Mouse (Mus musculus) layer of hippocampus, postnatal 36 days (tissue): ENCODE measurements around the gene Fry. TPM values are rescaled to one million over a fixed set of nuclear protein-coding genes. Genes with fewer than 3 reads are reported as not detected.

ENCODE experiments used
- DNase-seq, 2 experiments: peaks; one replicate each; pipeline ENCODE4 v3.0.0; 2022
- total RNA-seq, 2 experiments: library from RNA; stranded (reverse); gene quantifications; 2 replicates each; pipeline ENCODE4 v1.2.3; 2021

The Fry gene
- total RNA-seq, 2 experiments from 2014 or later = 197 to 227 TPM

DNA sequence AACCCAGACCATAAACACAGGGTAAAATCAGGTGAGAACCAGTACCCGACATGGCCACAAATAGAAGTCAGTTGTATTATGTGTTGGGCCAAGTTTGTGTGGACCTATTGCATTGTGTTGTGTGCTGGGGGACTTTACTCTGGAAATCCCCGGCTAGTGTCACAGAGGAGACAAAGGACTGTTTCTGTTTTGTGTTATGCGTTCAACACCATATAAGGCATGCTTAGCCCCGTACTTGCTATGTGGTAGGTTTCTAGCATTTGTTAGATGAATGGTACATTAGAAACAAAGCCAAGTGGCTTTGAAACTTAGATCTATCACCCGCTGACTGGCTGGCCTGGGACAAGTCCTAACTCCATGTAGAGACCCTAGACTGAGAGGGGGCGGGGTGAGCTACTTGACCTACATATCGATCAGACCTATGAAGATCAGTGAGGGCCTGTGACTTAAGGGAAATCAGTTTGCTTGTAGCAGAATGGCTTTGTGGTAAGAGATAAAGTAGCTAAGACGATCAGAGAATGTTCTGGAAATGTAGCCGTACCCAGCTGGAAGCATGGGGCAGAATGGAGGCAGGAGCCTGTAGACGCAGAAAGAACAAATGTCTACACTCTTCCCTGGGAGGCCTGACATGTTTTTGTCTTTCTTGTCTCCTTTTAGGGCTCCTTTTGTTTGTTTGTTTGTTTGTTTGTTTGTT is 105.2 kb downstream of the Fry start:
- DNase-seq = no peak

DNA sequence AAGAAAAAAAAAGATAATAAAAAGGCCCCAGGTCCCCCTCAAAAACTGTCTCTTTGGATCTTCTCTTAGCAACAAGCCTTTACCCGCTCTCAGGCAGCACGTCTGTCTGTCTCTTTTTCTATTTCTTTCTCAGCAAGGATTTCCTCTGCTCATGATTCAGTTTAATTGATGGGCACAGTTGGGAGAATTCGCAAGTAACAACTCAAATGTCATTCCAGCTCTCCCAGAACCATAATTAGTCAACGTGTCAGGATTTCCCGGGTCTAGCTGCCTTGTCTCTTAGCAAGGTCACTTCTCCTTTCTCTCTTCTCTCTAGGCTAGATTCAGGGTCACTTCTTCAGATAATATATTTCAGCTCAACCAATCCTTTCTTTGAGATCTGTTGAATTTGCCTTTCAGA is 110.6 kb downstream of the Fry start:
- no peak for DNase-seq

DNA sequence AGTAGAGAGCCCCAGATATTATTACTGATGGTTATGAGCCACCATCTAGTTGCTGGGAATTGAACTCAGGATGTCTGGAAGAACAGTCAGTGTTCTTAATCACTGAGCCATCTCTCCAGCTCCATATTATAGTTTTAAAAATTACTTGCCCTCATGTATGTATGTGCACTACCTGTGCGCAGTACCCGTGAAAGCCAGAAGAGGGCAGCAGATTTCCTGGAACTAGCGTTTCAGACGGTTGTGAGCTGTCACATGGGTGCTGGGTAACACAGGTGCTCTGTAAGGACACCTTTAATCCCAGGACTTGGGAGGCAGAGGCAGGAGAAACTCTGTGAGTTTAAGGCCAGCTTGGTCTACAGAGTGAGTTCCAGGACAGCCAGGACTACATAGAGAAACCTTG is 111.3 kb downstream of the Fry start:
- no peak for DNase-seq

DNA sequence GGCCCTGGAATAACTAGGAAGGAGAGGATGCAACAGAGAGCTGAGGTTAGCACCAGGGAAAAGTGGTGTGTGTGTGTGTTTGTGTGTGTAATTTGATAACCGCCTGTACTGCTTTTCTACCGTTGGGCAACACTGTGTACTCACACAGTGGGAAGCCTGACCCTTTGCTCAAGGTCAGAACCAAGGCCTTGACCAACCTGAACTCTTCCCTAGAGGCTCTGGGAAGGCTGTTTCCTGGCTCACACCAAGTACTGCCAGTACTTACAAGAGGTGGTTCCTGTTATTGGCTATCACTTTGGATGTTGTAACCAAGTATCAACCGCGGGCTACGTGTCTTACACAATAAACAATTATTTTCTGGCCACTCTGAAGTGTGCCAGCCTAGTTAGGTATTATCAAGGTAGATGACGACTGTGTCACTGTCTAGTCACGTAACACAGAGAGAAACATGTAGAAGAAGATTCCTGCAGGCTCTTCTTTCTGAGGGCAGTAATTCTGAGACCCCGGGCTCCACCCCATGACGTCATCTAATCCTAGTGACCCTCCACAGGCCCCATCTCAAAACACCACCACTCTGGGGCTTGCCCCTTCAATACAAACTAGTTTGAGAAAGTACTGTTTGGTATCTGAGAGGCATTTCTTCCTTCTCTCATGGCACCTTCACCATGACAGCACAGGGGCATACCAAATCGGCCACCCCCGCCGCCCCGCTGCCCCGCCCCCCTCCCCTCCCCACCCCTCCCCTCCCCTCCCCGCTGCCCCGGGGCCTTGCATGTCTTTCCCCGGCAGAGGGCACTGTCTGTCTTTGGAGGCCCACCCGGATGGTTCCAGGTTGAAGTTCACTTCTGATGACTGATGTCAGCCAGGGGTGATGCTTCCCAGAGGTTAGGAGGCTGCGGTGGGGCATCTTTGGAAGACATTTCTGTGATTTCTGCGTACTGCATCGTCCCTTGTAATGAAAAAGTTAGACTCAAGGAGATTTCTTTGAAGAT is 114.0 kb downstream of the Fry start:
- DNase-seq = no peak

DNA sequence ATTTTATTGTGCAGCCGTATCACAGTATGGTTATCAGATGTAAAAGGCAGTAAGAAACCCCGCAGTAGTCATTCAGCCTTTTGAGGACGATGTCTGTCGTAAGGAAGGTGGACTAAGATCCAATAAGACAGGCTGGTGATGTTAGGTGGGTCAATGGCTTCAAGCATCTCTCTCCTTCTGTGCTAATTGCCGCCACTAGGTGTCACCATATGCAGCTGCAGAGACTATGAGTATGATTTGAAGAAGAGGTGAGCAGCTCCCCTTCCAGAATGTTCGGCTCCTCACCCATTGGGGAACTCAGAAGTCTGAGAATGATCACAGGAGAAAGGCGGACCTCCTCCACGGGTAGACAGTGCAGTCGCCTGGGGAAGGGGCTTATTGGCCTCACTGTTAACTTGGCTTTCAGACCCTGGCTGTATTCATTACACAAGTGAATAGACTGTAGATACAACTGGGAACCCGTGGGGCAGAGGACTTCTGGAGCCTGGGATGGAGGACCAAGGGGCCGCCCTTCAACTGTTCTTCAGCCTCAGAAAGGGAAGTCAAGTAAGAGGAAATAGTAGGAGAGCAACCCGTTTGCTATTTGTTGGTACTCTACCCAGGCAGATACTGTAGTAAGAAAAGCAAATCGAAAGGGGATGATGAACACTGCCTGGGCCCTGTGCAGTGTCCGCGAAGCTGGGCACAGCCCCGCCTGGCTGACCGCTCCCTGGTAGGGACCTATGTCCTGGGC is 114.9 kb downstream of the Fry start:
- DNase-seq = peak; percentile 63 to 76

DNA sequence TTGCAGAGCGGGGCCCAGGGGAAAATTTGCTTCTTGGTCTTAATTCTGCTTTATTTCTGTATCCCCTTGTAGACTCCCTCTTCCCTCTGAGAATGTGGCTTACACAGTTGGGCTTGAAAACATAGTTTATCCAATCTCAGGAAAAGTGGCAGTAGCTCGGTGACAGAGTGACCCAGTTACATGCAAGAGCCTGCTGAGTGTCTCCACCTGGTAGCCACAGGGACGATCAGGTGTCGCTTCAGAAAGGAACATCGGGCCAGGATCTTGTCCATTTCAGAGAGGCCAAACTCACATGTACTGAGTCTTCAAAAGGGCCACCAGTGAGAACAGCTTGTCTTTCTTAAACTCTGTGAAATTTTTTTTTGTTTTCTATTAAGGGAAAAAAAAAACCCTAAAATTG is 117.5 kb downstream of the Fry start:
- no peak for DNase-seq

DNA sequence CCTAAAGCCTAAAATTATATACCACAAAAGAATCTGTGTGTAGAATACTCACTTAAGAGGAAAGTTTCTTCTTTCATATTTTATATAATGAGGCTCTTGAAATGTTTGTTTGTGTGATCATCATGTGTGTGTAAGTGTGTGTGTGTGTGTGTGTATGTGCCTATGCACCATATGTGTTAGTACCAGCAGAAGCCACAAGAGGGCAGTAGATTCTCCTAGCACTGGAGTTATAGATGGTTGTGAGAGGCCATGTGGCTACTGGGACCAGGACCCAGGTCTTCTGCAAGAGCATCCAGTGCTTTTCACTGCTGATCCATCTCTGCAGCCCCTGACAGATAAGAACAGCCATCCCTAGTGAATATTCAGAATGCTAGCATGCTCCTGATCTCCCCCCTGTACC is 118.2 kb downstream of the Fry start:
- DNase-seq = no peak

DNA sequence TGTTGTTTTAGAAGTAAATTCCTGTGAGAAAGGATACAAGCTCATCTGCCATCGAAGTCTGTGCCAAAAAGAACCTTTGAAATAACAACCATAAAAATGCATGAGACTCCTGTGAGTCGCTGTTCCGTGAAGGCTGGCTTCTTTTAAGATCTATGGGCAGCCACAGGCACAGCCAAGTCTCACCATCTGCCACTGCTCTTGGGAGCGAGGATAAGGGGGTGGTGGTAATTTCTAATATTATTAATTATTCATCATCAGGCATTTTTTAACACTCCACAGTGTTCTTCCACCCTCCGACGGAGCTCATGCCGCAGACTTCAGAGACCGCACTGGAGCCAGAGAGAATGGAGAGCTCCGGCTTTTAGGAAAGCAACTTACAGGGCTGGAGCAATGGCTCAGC is 123.2 kb downstream of the Fry start:
- no peak for DNase-seq

DNA sequence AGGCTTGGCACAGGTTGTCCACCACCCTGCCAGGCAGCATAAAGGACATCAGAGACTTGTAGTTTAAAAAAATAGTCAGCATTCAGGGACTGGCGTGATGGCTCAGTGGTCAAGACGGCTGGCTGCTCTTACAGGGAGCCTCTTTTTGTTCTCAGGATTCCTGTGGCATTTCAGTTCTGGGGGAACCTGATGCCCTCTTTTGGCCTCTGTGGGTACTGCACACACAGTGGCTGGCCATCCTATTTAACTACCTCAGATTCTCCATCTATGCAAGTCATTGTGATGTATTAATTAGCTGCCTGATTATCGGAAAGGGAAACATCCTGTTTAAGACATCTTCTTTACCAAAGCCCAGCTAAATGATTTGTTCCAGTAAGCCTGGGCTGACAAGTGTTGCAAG is 128.3 kb downstream of the Fry start:
- DNase-seq = no peak

DNA sequence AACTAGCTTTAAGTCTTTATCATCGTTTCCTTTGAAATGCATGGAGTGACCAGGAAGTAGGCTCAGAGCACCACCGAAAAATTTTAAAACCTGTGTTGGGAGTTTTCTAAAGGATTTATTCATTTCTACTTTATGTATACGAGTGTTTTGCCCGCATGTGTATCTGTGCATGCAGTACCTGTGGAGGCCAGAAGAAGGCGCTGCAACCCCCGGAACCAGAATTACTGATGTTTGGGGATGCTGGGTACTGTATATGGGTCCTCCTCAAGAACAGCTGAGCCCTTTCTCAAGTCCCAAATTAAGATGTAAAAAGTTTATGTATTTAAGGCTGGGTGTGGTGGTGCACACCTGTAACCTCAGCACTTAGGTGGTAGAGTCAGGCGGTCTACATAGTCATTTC is 139.3 kb downstream of the Fry start:
- DNase-seq = no peak

DNA sequence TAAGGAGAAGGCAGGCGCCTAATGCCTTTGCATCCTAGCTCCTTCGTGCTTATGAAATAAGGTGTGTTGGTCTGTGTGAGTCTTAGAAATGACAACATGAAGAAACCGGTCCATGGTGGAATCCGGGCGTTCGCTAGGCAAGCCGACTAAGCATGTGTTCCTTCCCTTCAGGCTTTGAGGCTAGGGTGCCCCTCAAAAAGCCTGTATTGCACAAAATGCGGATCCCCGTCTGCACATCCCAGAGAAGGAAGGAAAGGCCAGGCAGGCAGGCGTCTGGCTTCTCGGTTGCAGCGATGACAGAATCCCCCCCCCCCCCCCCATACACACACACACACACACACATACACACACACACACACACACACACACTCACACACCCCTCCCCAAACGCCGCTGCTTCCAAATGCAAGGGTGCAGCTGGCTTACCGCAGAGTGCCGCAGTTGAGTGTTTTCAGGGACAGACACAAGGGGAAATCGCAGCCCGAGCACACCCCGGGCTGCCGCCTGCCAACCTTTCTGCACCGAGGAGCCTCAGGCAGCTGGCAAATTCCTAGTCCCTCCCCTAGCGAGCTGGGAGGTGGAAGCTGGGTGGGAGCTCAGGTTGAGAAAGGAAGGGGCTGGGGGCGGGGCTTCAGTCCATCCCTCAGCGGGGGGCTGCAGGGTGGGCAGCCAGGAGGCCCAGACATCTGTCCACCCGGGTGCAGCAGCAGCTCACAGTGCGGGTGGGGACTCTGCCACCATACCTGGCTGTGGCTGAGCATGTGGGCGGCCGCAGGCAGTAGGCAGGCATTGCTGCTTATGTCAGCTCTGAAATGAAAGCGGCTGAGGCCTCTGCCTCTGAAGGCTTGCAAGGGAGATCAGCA is 141.0 kb downstream of the Fry start:
- DNase-seq = peak; percentile 78 to 79

DNA sequence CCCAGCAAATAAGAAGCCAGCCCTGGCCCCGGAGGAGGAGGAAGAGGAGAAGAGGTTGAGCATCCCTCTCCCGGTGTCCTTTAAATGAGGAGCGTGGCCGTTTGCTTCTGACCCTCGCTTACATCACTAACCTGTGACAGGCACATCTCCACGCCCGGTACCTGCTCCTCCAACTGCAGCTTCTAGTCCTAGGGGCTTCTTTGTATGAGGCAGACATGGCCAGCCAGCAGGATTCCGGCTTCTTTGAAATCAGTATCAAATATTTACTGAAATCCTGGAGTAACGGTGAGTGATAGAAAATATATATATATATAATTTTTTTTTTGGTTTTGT is 141.6 kb downstream of the Fry start:
- no peak for DNase-seq

DNA sequence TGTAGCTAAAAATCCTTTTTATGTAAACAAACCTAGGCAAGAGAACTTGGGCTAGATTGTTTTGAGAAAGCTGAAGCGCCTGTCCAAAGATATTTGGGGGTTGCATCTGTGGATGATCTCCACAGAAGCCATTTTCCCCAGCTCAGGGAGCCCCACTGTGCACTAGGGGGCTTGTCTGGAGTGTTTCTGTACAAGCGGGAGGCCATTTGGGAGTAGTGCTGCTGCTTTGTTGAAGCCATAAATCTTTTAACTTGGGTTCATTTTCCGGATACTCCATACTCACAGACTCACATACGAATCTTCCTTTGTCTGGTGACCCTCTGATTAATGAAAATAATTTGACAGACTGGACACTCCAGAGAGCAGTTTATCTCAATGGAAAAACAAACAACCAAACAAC is 142.9 kb downstream of the Fry start:
- DNase-seq = no peak

DNA sequence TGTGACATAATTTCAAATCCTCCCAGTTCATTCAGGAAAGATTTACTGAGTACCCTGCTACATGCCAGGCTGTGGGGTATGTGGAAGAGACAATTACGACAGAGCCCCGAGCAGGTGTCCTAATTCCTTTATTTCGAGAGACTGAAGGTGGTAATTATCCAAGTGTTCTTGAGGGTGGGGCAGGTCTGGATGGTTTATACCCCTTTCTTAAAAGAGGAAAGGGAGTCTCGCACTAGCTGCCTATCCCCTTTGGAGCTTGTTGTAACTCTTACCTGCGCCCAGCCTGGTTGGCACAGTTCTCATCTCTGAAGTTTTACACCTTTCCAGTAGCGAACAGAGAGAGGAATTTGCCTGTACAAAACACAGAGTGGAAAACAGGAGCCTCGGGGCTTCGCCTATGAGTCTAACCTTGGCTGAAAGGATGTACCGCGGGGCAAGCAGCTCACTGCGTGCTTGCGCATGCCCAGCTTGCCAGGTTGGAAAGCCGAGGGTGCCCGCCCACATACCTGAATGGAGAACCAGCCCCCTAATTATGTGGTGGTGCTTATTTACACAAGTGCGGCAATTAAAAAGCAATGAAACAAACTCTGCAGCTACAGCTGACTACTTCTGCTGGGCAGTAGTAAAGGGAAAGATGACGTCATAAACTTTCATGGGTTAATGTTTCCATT is 143.7 kb downstream of the Fry start:
- no peak for DNase-seq

DNA sequence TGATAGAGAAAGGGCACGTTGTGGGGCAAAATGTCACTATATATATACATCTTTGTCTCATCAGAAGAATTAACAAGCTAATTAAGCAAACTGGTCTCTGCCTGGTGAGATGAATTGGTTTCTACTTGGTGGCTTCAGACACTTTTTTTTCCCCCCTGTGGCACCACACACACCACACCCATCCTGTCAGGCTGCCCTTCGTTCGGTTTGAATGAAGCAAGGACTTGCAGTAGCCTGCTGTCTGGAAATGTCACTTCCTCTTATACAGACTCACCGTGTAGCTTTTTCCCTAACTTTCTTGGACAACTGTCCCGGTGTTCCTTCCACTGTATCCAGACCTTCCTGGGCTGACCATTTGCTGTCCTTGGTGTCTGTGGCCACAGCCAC is 144.3 kb downstream of the Fry start:
- no peak for DNase-seq

DNA sequence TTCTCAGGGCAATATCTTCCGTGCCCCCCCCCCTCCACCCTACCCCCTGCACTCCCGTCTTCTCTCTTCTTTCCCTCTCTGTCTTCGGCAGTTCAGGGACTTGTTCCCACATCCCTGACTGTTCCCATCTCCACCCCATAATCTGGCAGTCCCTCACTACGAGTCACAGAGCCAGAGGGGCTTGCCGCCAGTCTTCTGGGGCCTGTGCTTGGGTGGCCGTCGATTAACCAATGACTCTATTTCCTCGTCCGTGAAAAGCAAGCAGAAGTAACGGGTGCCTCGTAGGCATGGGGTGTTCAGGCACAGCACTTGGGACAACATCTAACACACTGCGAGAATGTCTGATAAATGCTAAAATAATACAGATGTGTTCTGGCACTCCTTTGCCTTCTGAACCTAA is 144.7 kb downstream of the Fry start:
- no peak for DNase-seq

DNA sequence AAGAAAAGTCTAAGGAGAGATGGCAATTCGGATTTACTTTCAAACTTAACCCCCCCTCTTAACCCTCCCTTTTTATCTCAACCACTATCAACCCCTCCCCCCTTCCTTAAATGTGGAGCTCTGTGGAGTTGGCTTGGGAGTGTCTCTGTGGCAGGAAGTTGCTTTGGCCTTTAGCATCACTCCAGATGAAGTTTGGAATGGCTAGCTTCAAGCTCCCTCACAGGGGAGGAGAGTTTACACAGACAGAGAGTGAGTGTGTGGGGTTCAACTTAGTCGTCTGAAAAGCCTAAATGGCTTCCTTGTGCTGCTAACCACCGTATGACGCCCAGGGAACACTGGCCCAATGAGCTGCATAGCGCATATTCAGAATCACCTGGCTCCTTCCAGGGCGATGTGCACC is 145.2 kb downstream of the Fry start:
- no peak for DNase-seq

DNA sequence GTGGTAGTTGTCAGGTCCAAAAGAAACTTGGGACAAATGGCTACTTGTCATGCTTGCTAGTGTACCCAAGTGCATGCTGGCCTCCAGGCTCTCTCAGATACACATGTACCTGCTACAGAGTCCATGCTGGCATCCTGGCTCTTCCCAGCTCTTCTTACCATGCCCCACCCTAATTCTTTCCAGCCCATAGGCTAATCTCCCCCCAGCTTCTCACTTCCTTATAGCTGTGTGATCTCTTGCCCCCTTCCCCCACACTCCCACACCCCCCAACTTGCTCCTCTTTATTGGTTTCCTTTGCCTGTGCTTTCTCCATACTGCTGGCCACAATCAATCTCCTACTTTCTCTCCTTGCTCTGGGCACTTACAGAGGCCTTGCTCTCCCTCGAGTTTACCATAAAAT is 146.6 kb downstream of the Fry start:
- DNase-seq = no peak

DNA sequence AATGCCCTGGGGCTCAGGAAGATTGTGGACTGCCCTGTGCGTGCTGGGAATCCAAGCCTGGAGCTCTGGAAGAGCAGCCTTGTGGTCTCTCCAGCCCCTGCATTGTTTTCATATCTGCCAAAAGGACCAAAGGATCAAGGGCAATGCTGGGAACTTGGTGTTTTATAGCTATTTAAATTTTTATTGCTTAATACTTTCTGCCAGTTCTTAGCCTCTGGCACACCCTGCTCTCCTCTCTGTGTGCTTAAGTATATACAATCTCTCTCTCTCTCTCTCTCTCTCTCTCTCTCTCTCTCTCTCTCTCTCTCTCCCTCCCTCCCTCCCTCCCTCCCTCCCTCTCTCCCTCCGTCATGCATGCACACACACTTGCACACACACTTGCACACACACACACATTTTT is 147.5 kb downstream of the Fry start:
- no peak for DNase-seq

DNA sequence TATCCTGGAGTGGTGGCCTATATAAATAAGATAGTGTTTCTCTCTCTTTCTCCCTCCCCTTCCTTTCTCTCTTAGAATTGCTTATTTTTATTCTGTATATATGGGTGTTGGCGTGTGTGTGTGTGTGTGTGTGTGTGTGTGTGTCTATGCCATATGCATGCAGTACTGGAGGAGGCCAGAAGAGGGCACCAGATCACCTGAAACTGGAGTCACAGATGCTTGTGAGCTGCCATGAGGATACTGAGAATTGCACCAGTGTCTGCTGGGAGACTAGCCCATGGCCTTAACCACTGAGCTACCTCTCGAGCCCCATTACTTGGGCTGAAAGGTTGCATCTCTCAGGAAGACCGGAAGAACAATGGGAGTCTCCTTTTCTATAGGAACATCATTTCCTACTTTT is 149.8 kb downstream of the Fry start:
- DNase-seq = no peak

DNA sequence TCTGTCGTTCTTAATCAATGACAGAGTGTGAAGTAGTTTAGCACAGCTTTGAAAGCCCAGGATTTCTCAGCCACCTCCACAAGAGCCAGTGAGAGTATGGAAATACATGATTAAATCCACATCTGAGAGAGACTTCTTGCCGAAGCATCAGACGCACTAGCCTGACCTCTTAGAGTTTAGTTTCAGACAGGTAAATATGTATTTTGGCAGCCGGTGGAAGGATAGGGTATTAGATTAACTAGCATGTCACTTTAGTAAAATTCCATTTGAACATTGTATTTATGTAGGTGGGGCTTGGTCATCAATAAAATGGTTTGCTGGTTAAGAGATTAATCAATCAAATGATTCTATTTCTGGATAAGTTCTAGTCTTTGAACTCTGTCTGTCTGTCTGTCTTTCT is 152.0 kb downstream of the Fry start:
- DNase-seq = no peak

DNA sequence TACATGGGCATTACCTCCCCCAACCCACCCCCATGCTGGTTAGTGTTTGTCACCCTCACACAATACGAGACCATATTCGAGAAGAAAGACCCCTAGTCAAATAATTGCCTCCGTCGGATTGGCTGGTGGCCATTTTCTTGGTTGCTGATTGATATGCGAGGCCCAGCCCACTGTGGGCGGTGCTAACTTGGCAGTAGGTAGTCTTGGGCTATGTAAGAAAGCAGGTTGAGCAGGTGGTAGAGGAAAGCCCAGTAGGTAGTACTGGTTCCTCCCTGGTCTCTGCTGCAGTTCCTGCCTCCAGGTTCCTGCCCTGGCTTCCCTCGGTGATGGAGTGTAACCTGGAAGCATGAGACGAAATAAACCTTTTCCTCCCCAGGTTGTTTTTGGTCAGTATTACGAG is 153.7 kb downstream of the Fry start:
- no peak for DNase-seq
